Mouse (Mus musculus) liver, embryonic 14.5 days (tissue): ENCODE measurements around the gene Cnga1. TPM values are rescaled to one million over a fixed set of nuclear protein-coding genes. Genes with fewer than 3 reads are reported as not detected.

Experiments
- ATAC-seq: fragments of 200-750 bp; cut with Nextera tagmentation; 2 replicates; pipeline ENCODE4 v1.8.0; 2017; ENCODE audit warnings: moderate number of reproducible peaks, mild to moderate bottlenecking, moderate library complexity; ENCODE audit not compliant: insufficient read depth
- DNase-seq, 3 experiments: peaks; one replicate each; pipeline ENCODE4 v3.0.0-alpha.2; 2012 to 2013; ENCODE audit warnings: low read depth in 3 of 3, low spot score in 3 of 3
- H3K27ac ChIP-seq: fragments of 300-500 bp; sonication (generic); 2 replicates; pipeline ENCODE4 v1.5.1; 2014; ENCODE audit warnings: moderate library complexity, mild to moderate bottlenecking, control low read depth, inconsistent platforms
- H3K27me3 ChIP-seq: fragments of 300-500 bp; sonication (generic); 2 replicates; pipeline ENCODE4 v1.6.1; 2014; ENCODE audit warnings: mild to moderate bottlenecking, low read length, moderate library complexity; ENCODE audit not compliant: control insufficient read depth, insufficient read depth
- H3K36me3 ChIP-seq: fragments of 300-500 bp; sonication (generic); replicated peaks from 2 replicates; pipeline ENCODE4 v1.6.1; 2014; ENCODE audit warnings: low read depth; ENCODE audit not compliant: control insufficient read depth, insufficient read depth
- H3K4me1 ChIP-seq, 2 experiments: fragments of 200-500 bp in 1 of 2; fragments of 300-500 bp in 1 of 2; sonication (generic) in 1 of 2; replicated peaks; 2 replicates each; pipeline ENCODE4 v1.6.1; 2012 to 2014; ENCODE audit warnings: antibody characterized with exemption in 1 of 2, inconsistent platforms in 1 of 2, low read length in 1 of 2; ENCODE audit not compliant: control insufficient read depth in 2 of 2, insufficient read depth in 2 of 2
- H3K4me2 ChIP-seq: fragments of 300-500 bp; sonication (generic); 2 replicates; pipeline ENCODE4 v1.6.1; 2014; ENCODE audit warnings: low read depth, mild to moderate bottlenecking, control low read depth, moderate library complexity
- H3K4me3 ChIP-seq, 2 experiments: fragments of 200-500 bp in 1 of 2; fragments of 300-500 bp in 1 of 2; sonication (generic) in 1 of 2; 2 replicates each; pipeline ENCODE4 v1.5.1; 2012 to 2014; ENCODE audit warnings: low read depth in 2 of 2, low read length in 2 of 2, mild to moderate bottlenecking in 2 of 2, control low read depth in 1 of 2, inconsistent platforms in 1 of 2, moderate library complexity in 1 of 2; ENCODE audit not compliant: insufficient read depth in 1 of 2
- H3K9ac ChIP-seq: fragments of 300-500 bp; sonication (generic); replicated peaks from 2 replicates; pipeline ENCODE4 v1.6.1; 2014; ENCODE audit warnings: mild to moderate bottlenecking, control low read depth, moderate library complexity
- H3K9me3 ChIP-seq: fragments of 300-500 bp; sonication (generic); 2 replicates; pipeline ENCODE4 v1.6.1; 2016; ENCODE audit warnings: low read length, mixed read lengths; ENCODE audit not compliant: control insufficient read depth
- CTCF ChIP-seq: IDR thresholded peaks from 2 replicates; pipeline ENCODE4 v1.5.1; 2016; ENCODE audit warnings: antibody characterized with exemption, low read depth, control low read depth
- EP300 ChIP-seq: IDR thresholded peaks from 2 replicates; pipeline ENCODE4 v1.6.1; 2016; ENCODE audit warnings: antibody characterized with exemption, low read depth
- WGBS: fragments of 180-500 bp; shearing (Covaris S2); extraction: QIAGEN DNeasy Blood & Tissue Kit; methylation state at CpG from one replicate; pipeline ENCODE4 v1.1.7; 2014; ENCODE audit not compliant: insufficient replicate concordance; 5-methylcytosine and 5-hydroxymethylcytosine counted together
- polyA plus RNA-seq, 2 experiments: library from polyadenylated mRNA; depleted of rRNA in 1 of 2; stranded (reverse) in 1 of 2; unstranded in 1 of 2; fragments of >200 nt; fragmentation: Nextera tagmentation in 1 of 2; extraction: Ambion mirVana in 1 of 2; gene quantifications; 2 replicates each; pipeline versions ENCODE4 v1.2.1 to v1.2.3; 2012 to 2014

Gene Cnga1
- polyA plus RNA-seq, 2 experiments, result not detected

DNA sequence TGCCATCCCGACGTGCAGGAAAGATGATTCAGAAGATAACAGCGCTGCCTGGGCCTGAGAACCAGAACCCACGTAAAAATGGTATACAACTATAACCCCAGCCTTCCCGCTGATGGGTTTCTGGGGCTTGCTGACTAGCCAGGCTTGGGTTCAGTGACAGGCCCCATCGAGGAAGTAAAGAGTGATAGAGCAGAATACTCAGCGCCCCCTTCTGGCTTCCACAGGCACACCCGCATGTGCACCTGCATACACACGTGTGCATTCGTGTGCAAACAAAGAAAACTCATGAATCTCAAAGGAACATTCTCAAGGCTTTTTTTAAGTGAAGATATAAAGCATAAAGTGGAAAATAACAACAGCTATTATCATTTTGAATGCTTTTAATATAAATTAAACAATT, 2.1 kb upstream of the Cnga1 start:
- Histone ChIP-seq H3K4me1 (0 out of 4 replicates have a peak, but pooled peaks cover 0 to 2% of the 10 kb centered on the region in 2 experiments), H3K27ac (no peak overlapping the region), H3K36me3 (no peaks in the 10 kb centered on the region), H3K4me3 (no peak overlapping the region), H3K9me3 (no peaks in the 10 kb centered on the region), H3K27me3 (peaks cover 2% of the 10 kb centered on the region; the same call in 1 of the 2 replicates), H3K9ac (no peak overlapping the region), H3K4me2 (no peak overlapping the region)
- TF ChIP-seq EP300 (no peak), CTCF (peak; percentile 54)
- no peak for ATAC-seq
- DNase-seq, result no peak
- WGBS, result 26% methylated on average over 10 of the region's 10 CpGs

DNA sequence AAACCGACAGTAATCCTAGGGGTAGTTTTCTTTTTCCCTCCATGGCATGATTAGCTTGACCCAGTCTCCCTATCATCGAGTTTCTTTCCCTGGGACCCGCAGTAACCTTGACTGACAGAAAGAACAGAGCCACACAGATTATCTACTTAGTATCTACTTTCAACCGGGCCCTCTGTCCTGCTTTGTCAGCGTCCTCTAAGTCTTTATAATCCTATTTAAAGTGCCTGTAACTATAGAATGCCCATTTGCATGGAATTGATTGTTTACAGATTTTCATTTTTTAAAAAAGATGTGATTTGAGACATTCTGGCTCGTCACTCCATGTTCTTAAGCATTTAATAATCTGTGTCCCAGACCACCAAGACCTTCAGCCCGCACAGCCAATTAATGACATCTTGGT, 420 bp downstream of the Cnga1 start:
- TF ChIP-seq CTCF (no peak), EP300 (no peak)
- no peaks in the 10 kb centered on the region for H3K36me3 ChIP-seq

DNA sequence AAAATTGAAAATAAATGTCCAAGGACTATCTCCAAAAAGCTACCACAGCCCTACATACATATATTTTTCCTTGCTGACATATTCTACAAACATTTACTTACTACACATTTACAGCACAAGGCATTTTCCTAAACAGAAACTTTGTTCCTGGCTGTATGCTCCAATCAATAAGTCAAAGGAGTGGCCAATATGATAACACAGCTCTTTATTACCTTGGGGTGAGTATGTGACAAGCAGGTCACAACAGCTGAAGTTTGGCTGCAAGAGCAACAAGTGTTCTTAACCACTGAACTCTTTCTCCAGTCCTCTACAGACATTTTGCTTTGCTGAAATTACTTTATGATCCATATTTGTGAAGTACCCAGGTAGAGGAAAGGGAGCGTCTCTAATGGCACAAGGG, 4.0 kb downstream of the Cnga1 start:
- 73% methylated on average over 1 of the region's 1 CpGs for WGBS
- Histone ChIP-seq H3K9ac (no peak overlapping the region), H3K4me2 (no peak overlapping the region), H3K4me1 (peaks cover 0 to 2% of the 10 kb centered on the region in 2 experiments; a peak in 1 of 4 replicates), H3K4me3 (no peak overlapping the region), H3K36me3 (no peaks in the 10 kb centered on the region), H3K9me3 (no peaks in the 10 kb centered on the region), H3K27me3 (no peaks in the 10 kb centered on the region), H3K27ac (no peak overlapping the region)
- no peak for ATAC-seq
- TF ChIP-seq CTCF, result no peak
- TF ChIP-seq EP300, result no peak
- DNase-seq, result no peak

More for the DNA sequence above, 420 bp downstream of the Cnga1 start:
- Histone ChIP-seq H3K4me3 (no peak overlapping the region), H3K9me3 (no peaks in the 10 kb centered on the region), H3K27me3 (peaks cover 2% of the 10 kb centered on the region; the same call in 1 of the 2 replicates), H3K4me2 (no peak overlapping the region), H3K4me1 (no peaks in the 10 kb centered on the region), H3K9ac (no peak overlapping the region), H3K27ac (no peak overlapping the region)
- 47% methylated on average over 7 of the region's 7 CpGs for WGBS
- ATAC-seq, result no peak
- no peak for DNase-seq

DNA sequence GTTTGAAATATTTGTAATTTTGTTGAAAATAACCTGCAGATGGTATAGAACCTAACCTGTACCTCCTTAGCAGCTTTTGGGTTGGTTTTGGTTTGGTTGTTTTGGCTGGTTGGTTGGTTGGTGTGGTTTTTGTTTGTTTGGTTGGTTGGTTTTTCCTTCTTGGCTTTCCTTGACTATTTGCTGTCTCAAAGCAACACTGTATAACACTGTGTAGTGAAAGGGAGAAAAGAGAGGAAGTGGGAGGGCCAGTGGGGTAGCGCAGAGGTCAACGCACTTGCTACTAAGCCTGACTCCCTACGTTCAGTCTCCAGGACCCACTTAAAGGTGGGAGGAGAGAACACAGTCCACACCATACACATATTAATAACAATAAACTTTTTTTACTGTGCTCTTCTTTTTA, 7.5 kb downstream of the Cnga1 start:
- Histone ChIP-seq H3K4me2 (no peak overlapping the region), H3K27ac (no peak overlapping the region), H3K9me3 (no peaks in the 10 kb centered on the region), H3K9ac (no peak overlapping the region), H3K27me3 (no peaks in the 10 kb centered on the region), H3K4me1 (peaks cover 0 to 3% of the 10 kb centered on the region in 2 experiments; a peak in 1 of 4 replicates), H3K36me3 (no peaks in the 10 kb centered on the region), H3K4me3 (no peak overlapping the region)
- ATAC-seq, result no peak
- no peak for TF ChIP-seq EP300
- no peak for TF ChIP-seq CTCF
- 73% methylated on average over 3 of the region's 3 CpGs for WGBS
- DNase-seq, result no peak

DNA sequence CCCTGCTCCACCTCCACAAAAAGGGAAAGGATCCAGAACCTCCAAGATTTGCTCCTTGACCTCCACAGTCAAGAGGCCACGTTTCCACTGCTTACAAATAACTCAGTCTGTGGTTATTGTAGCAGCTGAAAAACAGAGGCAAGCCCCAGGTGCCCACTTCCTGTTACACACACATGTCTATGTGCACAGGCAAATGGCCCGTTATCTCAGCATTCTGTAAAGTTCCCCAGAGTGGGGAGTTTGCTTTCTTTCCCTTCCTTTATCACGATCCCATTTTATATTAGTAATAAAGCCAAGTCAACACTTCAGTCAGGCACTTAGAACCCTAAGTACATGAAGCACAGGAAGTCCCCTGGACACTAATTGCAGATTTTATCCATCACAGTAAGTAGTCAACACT, 8.0 kb downstream of the Cnga1 start:
- Histone ChIP-seq H3K4me3 (no peak overlapping the region), H3K4me2 (no peak overlapping the region), H3K36me3 (no peaks in the 10 kb centered on the region), H3K27me3 (no peaks in the 10 kb centered on the region), H3K4me1 (peaks cover 0 to 3% of the 10 kb centered on the region in 2 experiments; a peak in 1 of 4 replicates), H3K9ac (no peak overlapping the region), H3K9me3 (no peaks in the 10 kb centered on the region), H3K27ac (no peak overlapping the region)
- TF ChIP-seq EP300, result no peak
- TF ChIP-seq CTCF, result no peak
- DNase-seq (no peak), ATAC-seq (no peak)
- 10% methylated on average over 3 of the region's 3 CpGs for WGBS
